Mouse (Mus musculus) E14TG2a.4 (cell line): Measurements from ENCODE around the gene Tmem186.

Source experiments
- CTCF ChIP-seq: conservative IDR thresholded peaks from 2 replicates; pipeline ENCODE4 v1.5.1; 2014; ENCODE audit warnings: low read length
- NANOG ChIP-seq: IDR thresholded peaks from 2 replicates; pipeline ENCODE4 v1.6.1; 2014; ENCODE audit warnings: borderline replicate concordance, low read length, mixed read lengths
- POU5F1 ChIP-seq: IDR thresholded peaks from 2 replicates; pipeline ENCODE4 v1.6.1; 2014; ENCODE audit warnings: low read length, borderline replicate concordance

DNA sequence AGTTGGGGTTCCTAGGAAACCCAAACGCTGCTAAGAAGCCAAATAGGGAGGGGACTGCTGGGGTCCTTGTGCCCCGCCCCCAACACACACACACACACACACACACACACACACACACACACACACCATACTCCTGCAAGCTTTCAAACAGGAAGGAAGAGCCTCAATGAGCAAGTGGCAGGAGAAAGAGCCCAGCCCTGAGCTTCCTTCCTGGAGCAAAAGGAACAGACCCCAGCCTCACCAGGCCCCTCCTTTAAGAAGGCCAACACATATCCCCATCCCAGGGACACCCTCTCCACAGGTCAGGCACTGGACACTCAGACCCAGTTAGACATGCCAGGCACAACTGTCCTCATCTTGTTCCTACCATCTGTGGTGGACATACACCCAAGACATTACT is 25.5 kb upstream of the Tmem186 start:
- TF ChIP-seq CTCF (no peak), POU5F1 (no peak), NANOG (no peak)
